Mouse (Mus musculus): ENCODE measurements around the gene Pstpip1. TPM values are rescaled to one million over a fixed set of nuclear protein-coding genes. Genes with fewer than 3 reads are reported as not detected.

The Pstpip1 gene
- polyA plus RNA-seq (2012; rRNA removed) = 3.3 and 5.0 TPM in 2 replicates

DNA sequence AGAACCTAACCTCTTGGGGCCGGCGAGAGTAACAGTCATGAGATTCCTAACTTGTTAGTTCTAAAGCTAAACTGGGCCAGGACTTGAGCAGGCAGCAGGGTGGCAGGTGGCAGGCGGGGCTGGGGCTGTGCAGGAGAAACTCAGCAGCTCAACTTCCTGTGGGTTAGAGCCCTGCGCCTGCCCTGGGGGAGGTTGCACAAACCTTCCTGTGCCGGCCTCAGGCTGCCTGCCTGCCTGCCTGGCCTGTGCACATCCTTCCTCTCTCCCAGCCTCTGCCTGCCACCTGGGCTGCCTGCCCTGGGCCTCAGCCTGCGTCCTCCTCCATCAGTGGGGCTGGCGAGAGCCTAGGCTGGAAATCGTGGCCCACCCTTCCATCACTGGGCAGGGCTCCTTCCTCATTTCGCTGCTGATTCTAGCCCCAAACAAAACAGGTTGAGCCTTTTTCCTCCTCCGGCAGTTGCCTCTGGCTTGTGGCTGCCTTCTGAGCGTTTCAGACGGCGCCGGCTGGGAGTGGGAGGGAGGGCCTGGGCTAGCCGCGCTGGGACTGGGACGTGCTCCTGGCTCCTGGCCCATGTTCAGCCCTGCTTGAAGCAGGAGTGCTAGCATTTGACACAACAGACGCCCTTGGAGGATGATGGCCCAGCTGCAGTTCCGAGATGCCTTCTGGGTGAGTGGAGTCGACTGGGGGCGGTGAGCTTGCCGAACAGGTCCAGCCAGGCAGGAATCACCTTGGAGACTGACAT lies at the start of gene Pstpip1:
Gene Pstpip1, plus strand, starts transcription at position 185 of the 743 bp plus-strand sequence.
- no peak within 1 kb of the TSS for H3K27ac ChIP-seq (ENCODE audit: insufficient read depth, low read length)
- DNase-seq = peak; percentile 46 to 51
- WGBS = 17% methylated on average over 22 of the region's 22 CpGs
- TF ChIP-seq CTCF (IDR thresholded peaks at IDR 0.05; ENCODE audit: borderline replicate concordance, insufficient read depth, low read depth, low read length) (no peak), POLR2A (IDR thresholded peaks at IDR 0.05; ENCODE audit: borderline replicate concordance, insufficient read depth, low read length) (no peak)
- peaks cover 9% of the 10 kb centered on the region for H3K4me1 ChIP-seq (ENCODE audit: control insufficient read depth, insufficient read depth, low read length)
- H3K4me3 ChIP-seq (replicated peaks; ENCODE audit: insufficient read depth, low read depth, low read length) = peak within 1 kb of the TSS; percentile 4
- H3K27me3 ChIP-seq (ENCODE audit: control insufficient read depth, insufficient read depth, low read length) = no peaks in the 10 kb centered on the region

DNA sequence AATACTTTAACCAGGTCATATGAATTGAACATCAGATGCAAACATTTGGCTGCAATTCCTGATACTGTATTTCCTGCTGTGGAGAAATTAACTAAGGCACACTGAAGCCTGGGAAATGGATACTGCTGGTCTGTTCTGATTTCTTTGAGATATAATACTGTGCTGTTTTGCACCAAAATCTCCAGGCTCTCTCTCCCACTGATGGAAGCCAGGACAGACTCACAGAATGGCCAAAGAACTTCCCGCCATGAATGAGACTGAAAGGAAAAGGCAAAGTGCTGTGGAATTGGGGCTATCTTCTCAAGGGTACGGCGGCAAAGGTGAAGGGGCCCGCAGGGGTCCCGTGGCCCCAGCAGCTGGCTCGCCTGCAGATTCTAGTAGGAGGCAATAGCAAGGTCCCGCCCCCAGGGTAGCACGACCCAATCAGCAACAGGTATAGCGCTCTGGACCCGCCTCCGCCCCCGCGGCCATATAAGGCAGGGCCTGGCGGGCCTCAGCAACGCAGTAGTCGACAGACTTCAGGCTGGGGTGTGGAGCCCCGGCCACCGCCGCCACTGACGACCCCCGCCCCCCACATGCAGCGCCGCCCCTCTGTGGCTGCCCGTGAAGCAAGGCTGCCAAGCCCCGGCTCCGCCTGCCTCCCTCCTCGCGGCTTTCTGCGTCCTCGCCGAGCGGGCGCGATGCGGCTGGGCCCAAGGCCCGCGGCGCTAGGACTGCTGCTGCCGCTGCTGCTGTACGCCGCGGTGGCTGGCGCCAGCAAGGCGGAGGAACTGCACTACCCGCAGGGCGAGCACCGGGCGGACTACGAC lies 48.2 kb upstream of the Pstpip1 start, which contains the start of gene Rcn2:
Gene Rcn2, plus strand, starts transcription at position 474 of the 809 bp plus-strand sequence.
- no peaks in the 10 kb centered on the region for H3K27me3 ChIP-seq (ENCODE audit: control insufficient read depth, insufficient read depth, low read length)
- H3K4me1 ChIP-seq (ENCODE audit: control insufficient read depth, insufficient read depth, low read length) = peaks cover 3% of the 10 kb centered on the region; the same call in 1 of the 2 replicates
- TF ChIP-seq POLR2A (IDR thresholded peaks at IDR 0.05; ENCODE audit: borderline replicate concordance, insufficient read depth, low read length) (peak; percentile 78; the same call in 1 of the 2 replicates), CTCF (IDR thresholded peaks at IDR 0.05; ENCODE audit: borderline replicate concordance, insufficient read depth, low read depth, low read length) (no peak)
- DNase-seq = peak; percentile 94 to 98
- WGBS = under 1% methylated on average over 49 of the region's 49 CpGs
- H3K4me3 ChIP-seq (replicated peaks; ENCODE audit: insufficient read depth, low read depth, low read length) = peak within 1 kb of the TSS; percentile 87
- H3K27ac ChIP-seq (ENCODE audit: insufficient read depth, low read length) = peak within 1 kb of the TSS; percentile 76

DNA sequence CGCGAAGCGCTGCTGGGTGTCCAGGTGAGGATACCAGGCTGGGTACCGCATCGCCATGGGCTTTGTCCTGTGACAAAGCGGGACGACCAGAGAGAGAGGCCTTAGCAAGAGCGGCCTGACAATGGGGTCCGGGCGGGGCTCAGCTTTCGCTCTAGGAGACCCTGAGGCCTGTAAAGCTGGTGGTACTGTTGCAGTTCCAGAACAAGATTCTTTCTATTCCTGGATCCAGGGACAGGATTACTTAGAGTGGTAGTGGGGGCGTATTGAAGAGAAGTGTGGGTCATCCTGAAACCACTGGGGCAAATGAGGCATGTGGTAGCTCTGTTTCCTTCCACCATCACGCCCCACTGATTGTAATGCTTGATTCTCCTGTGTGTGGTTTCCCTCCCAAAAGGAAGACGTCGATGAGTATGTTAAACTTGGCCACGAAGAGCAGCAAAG lies 47.6 kb upstream of the Pstpip1 start:
- peaks cover 3% of the 10 kb centered on the region; the same call in 1 of the 2 replicates for H3K4me1 ChIP-seq (ENCODE audit: control insufficient read depth, insufficient read depth, low read length)
- H3K27me3 ChIP-seq (ENCODE audit: control insufficient read depth, insufficient read depth, low read length) = no peaks in the 10 kb centered on the region
- DNase-seq = no peak
- TF ChIP-seq CTCF (IDR thresholded peaks at IDR 0.05; ENCODE audit: borderline replicate concordance, insufficient read depth, low read depth, low read length) (no peak), POLR2A (IDR thresholded peaks at IDR 0.05; ENCODE audit: borderline replicate concordance, insufficient read depth, low read length) (no peak)
- under 1% methylated on average over 16 of the region's 16 CpGs for WGBS
- H3K27ac ChIP-seq (ENCODE audit: insufficient read depth, low read length) = peak overlapping the region; percentile 74
- peak overlapping the region; percentile 87 for H3K4me3 ChIP-seq (replicated peaks; ENCODE audit: insufficient read depth, low read depth, low read length)

GRCm38 (mm10) chr9:56053796-56054195 lies 36.0 kb upstream of the Pstpip1 start:
- H3K4me1 ChIP-seq (ENCODE audit: control insufficient read depth, insufficient read depth, low read length) = peaks cover 3% of the 10 kb centered on the region; the same call in 1 of the 2 replicates
- H3K4me3 ChIP-seq (replicated peaks; ENCODE audit: insufficient read depth, low read depth, low read length) = no peak overlapping the region
- no peak overlapping the region; the same call in 1 of the 2 replicates for H3K27ac ChIP-seq (ENCODE audit: insufficient read depth, low read length)
- no peaks in the 10 kb centered on the region for H3K27me3 ChIP-seq (ENCODE audit: control insufficient read depth, insufficient read depth, low read length)
- WGBS = 71% methylated on average over 3 of the region's 3 CpGs
- no peak for TF ChIP-seq POLR2A (IDR thresholded peaks at IDR 0.05; ENCODE audit: borderline replicate concordance, insufficient read depth, low read length)
- TF ChIP-seq CTCF (IDR thresholded peaks at IDR 0.05; ENCODE audit: borderline replicate concordance, insufficient read depth, low read depth, low read length) = no peak
- peak in 1 of 2 experiments; percentile 20 for DNase-seq

DNA sequence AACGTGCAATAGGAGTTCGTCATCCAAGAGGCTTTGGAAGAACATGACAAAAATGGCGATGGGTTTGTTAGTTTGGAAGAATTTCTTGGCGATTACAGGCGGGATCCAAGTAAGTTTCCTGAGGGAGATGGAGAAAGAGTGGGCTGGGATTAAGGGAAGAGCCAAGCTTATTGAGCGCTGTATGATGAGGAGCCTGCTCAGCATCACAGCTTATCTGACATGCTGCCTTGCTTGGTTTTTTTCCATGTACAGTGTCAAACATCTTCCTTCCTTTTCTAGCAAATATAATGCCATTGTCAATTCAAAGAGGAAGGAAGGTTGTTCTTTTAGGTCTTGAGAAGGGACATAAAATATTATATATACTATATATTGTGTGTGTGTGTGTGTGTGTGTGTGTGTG lies 33.6 kb upstream of the Pstpip1 start:
- WGBS = 94% methylated on average over 6 of the region's 6 CpGs
- TF ChIP-seq POLR2A (IDR thresholded peaks at IDR 0.05; ENCODE audit: borderline replicate concordance, insufficient read depth, low read length) = no peak
- no peaks in the 10 kb centered on the region for H3K27me3 ChIP-seq (ENCODE audit: control insufficient read depth, insufficient read depth, low read length)

GRCm38 (mm10) chr9:56062336-56062735 lies 27.4 kb upstream of the Pstpip1 start:
- H3K4me3 ChIP-seq (replicated peaks; ENCODE audit: insufficient read depth, low read depth, low read length) = no peak overlapping the region
- 95% methylated on average over 5 of the region's 5 CpGs for WGBS
- H3K27ac ChIP-seq (ENCODE audit: insufficient read depth, low read length) = no peak overlapping the region
- TF ChIP-seq CTCF (IDR thresholded peaks at IDR 0.05; ENCODE audit: borderline replicate concordance, insufficient read depth, low read depth, low read length) = no peak
- no peaks in the 10 kb centered on the region for H3K27me3 ChIP-seq (ENCODE audit: control insufficient read depth, insufficient read depth, low read length)
- no peak for DNase-seq
- no peaks in the 10 kb centered on the region for H3K4me1 ChIP-seq (ENCODE audit: control insufficient read depth, insufficient read depth, low read length)

More for the DNA sequence above, 33.6 kb upstream of the Pstpip1 start:
- Histone ChIP-seq H3K4me1 (ENCODE audit: control insufficient read depth, insufficient read depth, low read length) (peaks cover 3% of the 10 kb centered on the region; the same call in 1 of the 2 replicates), H3K4me3 (replicated peaks; ENCODE audit: insufficient read depth, low read depth, low read length) (no peak overlapping the region), H3K27ac (ENCODE audit: insufficient read depth, low read length) (no peak overlapping the region)
- no peak for DNase-seq

GRCm38 (mm10) chr9:56065011-56065410 lies 24.8 kb upstream of the Pstpip1 start:
- TF ChIP-seq CTCF (IDR thresholded peaks at IDR 0.05; ENCODE audit: borderline replicate concordance, insufficient read depth, low read depth, low read length) (no peak), POLR2A (IDR thresholded peaks at IDR 0.05; ENCODE audit: borderline replicate concordance, insufficient read depth, low read length) (no peak)
- H3K27me3 ChIP-seq (ENCODE audit: control insufficient read depth, insufficient read depth, low read length) = no peaks in the 10 kb centered on the region
- no peak for DNase-seq
- H3K4me1 ChIP-seq (ENCODE audit: control insufficient read depth, insufficient read depth, low read length) = no peaks in the 10 kb centered on the region
- WGBS = 85% methylated on average over 3 of the region's 3 CpGs
- no peak overlapping the region for H3K27ac ChIP-seq (ENCODE audit: insufficient read depth, low read length)
- no peak overlapping the region for H3K4me3 ChIP-seq (replicated peaks; ENCODE audit: insufficient read depth, low read depth, low read length)
